Mouse (Mus musculus) cerebral cortex, adult 2 months (tissue): Measurements from ENCODE around the gene Bcl2l14.

Source experiments
- WGBS: fragments of 180-500 bp; shearing (Covaris S2); methylation state at CpG from one replicate; pipeline ENCODE4 v1.1.7; 2018; 5-methylcytosine and 5-hydroxymethylcytosine counted together

Gene Bcl2l14

DNA sequence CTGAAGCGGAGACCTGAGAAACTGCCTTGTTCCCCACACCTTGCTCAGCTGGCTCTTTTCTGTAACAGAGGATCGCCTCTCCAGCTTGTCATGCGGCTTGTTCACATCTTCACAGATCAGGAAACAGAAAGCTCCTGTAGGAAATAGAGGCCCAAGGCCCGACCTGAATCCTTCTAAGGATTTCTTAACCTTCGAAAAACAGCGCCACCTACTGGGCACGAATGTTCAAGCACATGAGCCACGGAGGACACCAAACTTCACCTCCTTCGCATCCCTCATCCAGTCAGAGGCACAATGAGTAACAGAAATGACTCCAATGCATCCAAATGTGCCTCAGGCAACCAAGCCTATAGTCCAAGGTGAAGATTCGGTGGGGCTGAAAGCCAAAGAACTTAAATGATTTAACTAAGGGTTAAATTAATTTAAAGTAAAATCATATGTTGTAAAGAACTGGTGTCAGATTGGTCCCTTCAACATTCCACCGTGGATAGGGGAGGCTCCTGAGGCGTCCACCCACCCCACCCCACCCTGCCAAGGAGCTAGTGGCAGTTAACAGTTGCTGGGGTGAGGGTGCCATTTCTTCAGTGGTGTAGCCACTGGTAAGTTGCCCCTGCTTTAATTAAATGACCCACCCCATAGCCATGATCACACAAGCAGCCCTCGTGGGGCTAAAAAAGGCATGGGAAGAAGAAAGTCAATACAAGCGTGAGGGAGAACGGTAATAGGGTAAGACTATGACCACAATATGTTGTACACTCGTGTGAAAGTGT, 7.0 kb downstream of the Bcl2l14 start:
- 47% methylated on average over 16 of the region's 16 CpGs for WGBS

DNA sequence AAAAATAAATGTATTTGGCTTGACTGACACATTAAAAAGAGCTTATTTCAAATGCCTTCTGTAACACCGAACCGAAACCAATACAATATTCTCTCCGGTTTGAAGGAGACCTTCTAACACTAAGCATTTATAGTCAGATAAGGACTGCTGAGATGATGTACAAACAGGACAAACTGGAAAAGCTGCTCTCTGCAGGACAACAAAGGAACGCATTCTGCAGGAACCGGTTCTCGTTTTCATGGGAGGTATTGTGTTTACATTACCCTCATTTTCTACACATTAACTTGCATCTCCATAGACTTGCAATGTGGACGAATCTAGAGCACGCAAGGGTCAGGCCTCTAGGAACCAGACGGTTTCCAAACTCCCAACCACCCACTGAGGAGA, 7.6 kb downstream of the Bcl2l14 start:
- WGBS, result 89% methylated on average over 9 of the region's 9 CpGs

DNA sequence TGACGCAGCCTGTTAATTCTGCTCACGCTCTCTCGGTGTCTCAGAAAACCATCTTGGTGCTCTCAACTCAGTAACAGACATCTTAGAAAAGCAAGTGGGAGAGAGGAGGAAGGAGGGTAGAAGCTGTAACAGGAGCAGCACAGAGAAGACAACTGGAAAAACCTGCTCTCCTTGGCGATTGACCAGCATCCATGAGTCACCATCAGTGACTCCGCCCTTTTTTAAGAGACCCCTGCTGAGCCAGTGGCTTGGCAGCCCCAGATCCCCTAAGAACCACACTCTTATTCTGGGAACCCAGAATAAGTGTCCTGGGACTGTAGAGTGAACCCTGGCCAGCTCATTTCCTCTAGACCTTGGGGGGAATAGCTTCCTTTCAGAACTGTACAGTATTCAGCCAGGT, 11.1 kb downstream of the Bcl2l14 start:
- WGBS, result 80% methylated on average over 5 of the region's 5 CpGs

DNA sequence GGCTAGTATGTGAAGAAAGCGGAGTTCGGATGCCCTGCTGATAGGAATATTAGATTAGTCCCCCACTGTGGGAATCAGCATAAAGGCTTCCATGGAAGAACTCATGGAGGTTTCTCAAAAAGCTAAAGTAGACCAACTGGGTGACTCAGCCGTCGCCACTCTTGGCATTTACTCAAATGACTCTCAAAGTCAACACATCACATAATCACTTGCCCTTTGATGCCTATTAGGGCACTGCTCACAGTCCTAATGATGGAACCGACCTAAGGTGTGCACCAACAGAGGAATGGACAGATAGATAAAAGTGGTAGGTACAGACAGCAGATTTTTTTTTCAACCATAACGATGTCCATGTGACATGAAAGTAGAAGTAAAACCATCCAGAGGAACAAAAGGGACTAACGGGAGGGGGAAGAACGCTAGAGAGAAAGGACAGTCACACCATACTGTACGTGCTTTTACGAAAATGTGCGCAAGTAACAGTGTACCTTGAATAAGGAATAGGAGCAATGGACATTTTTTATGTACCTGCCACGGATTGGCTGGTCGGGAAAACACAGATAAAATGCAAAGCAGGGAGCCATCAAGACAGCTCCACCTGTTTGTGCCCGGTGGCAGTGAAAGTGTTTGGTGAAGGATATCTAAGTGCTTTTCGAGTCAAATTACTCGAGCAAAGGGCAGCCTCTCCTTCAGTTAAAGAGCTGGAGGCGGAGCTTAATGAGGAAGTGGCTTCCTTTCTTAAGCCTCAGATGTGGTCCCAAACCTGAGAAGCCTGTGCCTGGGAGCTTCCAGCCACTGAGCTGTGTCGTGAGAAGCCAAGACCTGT, 17.8 kb downstream of the Bcl2l14 start:
- 64% methylated on average over 18 of the region's 18 CpGs for WGBS

DNA sequence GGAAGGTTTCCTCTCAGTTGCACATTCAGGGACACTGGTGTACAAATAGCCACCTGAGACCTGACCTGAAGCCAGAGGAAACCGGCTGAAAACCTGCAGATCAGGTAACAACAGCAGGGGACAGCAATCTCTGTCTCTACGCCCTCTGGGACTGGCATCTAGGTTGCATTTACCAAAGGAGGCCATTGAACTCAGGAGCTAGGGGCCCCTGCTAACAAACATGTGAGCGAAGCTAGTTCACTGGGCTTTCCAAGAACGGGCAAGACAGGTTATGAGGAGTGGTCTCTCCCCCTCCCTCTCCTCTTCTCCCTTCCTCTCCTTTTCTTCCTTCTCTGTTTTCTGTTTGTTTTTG, 18.4 kb downstream of the Bcl2l14 start:
- WGBS, result 87% methylated on average over 4 of the region's 4 CpGs

DNA sequence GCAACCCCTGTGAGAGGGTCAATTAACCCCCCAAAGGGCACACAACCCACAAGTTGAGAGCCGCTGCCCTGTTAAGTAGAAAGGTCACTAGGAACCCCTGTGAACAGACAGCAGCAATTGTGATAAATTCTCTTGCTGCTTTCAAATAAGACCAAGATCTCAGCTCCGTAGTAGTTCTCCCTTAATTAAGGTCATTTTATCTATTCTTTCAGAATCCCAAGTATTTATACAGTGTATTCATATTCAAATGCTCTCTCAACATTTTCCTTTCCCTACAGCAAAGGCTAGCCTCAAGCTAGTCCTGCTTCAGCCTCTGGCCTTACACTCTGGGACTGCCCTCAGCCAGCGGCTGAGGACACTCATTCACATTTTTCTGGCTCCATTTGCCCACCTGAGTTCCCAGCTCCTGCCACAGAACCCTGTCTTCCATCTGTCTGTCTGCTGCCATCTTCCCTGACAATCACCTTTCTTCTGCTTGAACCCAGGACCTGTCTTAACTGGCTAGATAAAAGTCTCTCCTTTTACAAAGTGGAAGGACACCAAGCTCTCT, 20.5 kb downstream of the Bcl2l14 start:
- 86% methylated on average over 3 of the region's 3 CpGs for WGBS

DNA sequence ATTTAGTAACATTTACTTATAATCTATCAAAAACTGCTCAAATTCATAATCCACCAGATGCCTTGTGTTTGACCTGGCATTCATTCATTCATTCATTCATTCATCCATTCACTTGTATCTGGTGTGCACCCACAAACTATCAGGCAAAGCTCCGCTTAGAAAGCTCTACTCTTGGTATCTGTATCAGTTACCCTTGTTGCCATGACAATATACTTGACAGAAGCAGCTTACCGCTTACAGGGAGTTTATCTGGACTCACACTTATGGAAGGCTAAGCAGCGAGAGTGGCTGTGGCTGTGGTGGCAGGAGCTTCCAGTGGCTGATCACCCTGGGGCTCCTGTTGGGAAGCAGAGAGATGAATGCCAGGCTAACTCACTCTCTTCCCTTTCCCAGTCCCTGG, 21.8 kb downstream of the Bcl2l14 start:
- WGBS, result 51% methylated on average over 3 of the region's 3 CpGs

DNA sequence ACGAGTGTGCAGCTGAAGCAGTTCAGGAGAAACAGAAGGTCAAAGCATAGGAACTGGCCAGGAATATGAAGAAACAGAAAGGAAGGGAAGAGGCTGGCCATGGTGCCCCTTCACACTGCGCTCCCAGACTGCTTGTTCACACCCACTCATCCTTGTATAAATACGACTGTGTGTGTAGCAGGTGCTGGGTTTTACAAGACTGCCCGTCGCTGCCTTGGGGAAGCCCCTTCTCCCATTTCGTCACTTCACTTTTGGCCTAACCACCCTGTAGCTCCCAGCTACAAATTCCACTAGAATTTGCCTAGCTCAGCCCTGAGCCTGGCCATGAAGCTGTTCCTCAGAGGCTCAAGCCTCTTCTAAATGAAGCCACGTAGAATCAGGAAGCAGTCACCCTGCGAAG, 24.3 kb downstream of the Bcl2l14 start:
- 60% methylated on average over 8 of the region's 8 CpGs for WGBS

DNA sequence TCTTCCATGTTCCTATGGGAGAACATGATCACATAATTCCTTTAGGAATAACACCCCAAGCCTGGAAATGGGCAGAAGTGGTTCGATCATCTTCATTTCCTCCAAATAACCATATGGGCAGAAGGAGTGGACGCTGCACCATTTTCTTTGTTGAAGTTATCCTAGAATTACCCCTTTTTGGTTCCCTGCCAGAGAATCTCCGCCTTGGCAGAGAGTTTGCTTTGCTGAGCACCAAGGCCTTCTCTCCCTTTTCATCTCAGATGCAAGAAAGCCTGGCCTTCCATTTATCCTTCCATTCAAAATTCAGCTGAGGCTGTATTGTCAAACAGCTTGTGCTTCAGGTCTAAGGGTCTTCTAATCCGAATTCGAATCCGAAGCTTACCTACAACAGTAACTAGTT, 25.8 kb downstream of the Bcl2l14 start:
- WGBS, result 65% methylated on average over 6 of the region's 6 CpGs

DNA sequence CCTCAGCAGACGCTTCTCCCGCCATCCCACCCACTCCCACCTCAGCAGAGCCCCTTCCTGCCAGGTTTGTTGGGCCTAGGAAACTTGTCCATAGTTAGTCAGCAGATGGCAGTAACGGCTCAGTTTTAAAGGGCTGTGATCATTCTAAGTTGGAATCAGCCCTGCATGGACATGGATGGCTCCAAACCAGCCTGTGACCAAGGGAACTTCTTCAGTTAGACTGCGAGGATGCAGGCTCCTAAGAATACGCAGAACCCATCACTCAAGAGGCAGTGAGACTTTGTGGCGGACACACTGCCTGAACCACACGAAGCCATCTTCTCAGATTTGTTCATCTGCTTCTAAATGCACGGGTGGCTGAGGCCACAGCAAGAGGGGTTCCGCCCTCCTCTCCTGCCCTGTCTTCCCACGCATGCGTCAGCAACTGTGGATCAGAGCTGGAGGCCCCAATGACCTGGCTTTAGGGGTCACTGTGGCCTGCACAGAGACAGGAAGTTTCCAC, 29.1 kb downstream of the Bcl2l14 start:
- WGBS, result 23% methylated on average over 11 of the region's 11 CpGs

DNA sequence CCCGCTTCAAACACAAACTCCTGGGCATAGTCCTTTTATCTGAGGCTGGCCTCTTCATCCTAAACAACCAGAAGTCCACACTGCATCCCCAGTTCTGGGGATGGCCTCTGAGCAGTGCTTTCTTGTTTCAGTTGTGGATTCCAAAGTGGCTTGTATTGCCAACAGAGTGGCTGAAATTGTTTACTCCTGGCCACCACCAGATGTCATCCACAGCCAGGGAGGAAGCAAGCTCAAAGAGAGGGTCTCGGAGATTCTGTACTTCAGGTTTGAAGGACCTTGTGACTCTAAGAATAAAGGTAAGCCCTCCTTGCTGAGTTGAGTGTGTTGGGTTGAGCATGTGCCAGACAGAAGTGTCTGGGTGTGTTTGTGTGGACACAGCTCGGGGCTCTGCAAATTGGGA, 31.0 kb downstream of the Bcl2l14 start:
- WGBS, result 92% methylated on average over 3 of the region's 3 CpGs

DNA sequence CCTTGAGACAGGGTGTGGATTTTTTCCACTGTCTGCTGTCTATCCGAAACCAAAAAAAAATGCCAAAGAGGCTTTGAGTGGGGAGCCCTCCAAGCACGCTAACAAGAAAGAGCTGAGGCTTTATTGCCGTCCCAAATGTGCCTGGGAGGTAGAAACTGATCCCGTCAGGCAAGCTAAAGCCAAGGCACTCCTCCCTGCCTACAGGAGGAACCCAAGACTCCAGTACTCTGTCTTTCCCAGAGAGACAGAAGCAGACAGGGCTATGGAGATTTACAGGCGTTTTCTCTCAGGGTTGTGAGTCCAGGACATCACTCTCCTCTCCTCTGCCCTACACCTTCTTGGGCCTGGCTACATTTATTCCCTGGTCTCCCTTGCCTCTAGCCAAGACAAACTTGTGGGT, 32.3 kb downstream of the Bcl2l14 start:
- 92% methylated on average over 5 of the region's 5 CpGs for WGBS

DNA sequence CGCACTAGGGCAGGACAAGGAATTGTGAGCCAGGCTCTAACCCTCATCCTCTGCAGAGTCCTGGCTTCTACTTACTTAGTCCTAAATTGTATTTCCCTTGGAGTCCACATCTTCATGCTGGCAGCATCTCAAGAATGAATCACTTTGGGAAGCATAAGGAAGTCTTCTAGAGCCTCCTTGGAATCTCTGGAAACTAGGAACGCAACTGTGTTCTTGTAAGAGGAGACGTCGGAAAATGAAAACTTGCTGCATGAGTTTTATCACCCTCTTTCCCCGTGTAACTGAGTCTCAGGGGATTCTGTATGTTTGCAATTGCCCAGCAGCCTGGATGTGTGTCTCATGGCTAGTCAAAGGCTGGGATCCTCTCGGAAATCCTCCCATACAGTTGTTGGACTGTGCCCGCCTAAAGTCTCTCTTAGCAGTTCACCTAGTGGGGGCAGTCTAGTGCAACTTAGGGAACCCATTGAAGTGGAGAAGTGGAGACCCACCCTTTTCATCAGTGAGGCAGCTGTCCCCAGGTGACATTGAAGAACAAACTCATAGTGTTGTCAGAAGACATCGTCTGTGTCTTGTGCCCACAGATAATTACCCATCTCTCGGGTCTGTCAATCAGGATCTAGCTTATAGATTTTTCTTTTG, 34.2 kb downstream of the Bcl2l14 start:
- 67% methylated on average over 9 of the region's 9 CpGs for WGBS

DNA sequence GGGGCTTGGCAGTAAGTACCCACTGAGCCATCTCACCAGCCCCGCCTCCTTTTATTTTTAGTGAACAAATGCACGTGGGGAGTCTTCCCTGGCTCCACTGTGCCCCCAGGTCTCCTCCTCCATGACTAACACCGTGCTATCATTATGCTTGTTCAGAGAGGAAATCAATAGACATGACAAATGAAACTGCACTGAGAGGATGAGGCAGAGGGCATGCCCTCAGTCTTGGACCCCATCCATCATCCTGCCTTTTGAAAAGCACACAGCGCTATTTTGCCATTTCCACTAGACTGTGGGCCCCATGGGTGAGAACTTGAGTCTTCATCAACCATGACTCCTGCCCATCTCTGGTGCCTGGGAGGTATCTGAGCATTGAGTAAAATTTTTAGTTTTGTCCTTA, 35.5 kb downstream of the Bcl2l14 start:
- WGBS, result 79% methylated on average over 4 of the region's 4 CpGs

DNA sequence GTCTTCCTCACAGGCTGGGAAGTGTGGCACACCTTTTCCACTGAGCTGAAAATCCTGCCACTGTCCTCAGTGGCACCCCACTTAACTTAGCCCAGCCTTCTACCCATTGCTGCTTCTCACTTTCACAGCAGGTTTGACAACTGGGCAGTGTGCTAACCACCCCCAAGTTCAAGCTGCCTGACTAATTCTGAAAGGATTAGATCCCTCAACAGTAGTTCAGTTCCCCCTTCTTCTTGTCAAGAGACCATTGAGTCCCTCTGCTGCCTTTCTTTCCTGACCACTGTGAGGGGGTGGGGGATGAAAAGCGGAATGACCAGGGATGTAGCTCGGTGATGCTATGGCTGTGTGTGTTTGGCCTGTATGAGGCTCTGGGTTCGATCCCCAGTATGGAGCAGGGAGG, 37.2 kb downstream of the Bcl2l14 start:
- WGBS, result 87% methylated on average over 3 of the region's 3 CpGs

DNA sequence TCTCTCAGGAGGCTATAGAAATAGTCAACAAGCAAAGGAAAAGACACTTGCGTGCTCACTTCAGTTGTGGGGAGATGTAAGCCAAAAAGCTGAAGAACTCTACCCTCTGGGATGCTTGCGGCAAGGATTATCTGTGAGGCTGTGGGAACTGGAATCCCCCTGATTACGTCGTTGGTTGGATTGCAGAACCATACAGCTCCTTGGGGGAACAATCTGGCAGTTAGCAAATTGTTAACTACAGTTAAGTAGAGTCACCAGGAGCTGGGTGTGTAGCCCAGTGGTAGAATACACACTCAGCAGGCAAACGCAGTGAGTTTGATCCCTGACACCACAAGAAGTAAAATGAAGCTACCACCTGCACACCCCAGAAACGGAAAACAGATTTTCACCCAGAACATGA, 37.9 kb downstream of the Bcl2l14 start:
- 85% methylated on average over 6 of the region's 6 CpGs for WGBS

DNA sequence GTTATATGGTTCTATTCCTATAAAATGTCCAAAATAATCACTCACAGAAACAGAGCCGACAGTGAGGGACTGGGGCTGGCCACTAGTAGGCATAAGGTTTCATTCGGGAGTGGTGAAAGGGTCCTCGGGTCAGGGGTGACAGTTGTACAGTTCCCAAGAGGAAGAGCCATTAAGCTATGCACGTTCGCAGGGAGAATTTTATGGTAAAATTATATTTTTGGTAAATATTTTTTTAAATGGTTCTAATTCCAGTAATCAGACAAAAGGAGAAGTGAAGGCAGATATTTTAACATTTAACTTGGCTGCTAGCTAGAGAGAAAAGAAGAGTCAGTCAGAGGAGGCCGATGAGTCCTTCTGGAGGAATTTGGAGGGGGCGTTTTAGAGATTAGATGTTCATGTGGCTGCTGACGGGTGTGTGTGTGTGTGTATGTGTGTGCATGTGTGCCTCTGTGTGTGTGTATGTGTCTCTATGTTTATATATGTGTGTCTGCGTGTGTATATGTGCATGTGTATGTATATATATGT, 38.8 kb downstream of the Bcl2l14 start:
- WGBS, result 78% methylated on average over 9 of the region's 9 CpGs

DNA sequence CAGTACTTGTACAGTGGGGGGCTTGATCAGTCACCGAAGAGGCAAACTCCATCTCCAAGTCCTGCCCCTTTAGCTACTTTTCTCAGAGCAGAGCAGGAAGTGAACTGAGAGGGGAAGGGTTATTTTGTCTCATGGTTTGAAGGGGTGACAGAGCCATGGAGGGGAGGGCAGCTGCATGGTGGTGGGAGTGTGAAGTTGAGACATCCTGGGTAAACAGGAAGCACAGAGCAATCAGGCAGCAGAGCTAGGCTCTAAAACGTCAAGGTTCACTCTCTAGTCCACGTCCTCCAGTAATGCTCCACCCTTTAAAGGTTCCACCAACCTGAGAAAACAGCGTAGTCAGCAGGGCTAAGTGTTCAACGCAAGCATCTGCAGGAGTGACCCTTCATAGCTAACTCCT, 40.8 kb downstream of the Bcl2l14 start:
- WGBS, result 87% methylated on average over 5 of the region's 5 CpGs

DNA sequence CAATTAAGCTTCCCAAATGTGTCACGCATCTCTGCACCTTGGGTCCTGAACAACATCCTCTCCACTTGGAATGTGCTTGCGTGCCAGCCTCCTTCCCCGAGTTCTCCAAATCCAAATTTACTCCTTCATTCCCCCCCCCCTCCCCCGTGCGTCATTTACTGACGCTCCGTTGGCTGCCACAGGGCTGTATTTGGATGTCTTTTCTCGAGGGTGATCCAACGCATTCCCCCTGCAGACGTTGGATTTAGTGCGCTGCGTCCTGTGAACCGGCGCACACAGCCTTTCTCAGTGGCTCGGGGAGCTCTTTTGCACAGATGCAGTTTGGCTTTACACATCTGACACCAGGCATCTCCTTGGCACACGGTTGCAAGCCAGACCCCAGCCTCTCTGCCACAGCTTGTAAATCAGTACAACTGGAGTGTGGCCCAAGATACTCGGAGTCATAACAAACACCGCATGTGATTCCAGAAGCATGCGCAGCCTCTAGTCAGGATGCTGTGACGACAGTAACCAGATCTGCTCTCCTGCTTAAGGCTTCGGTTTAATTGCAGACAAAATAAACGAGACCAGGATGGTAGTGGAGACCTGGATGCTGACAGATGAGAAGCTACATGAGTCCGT, 43.4 kb downstream of the Bcl2l14 start:
- 9% methylated on average over 23 of the region's 23 CpGs for WGBS

DNA sequence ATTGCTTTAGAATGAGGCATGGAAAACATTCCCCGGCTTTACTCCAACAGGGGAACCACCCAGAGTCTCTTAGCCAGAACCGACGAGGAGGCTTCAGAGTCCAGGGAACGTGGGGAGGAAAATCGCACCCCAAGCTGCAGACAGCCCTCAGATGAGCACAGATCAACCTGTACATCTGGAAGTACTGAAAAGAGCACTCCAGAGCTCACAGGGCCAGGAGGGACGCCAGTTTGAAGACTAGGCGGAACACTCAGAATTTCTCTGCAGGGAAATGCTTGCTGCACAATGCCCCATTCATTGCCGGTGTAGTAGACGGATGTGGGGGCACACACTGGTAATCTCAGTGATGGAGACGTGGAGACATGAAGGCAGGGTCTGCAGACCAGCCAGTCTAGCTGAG, 43.9 kb downstream of the Bcl2l14 start:
- WGBS, result 11% methylated on average over 10 of the region's 10 CpGs

DNA sequence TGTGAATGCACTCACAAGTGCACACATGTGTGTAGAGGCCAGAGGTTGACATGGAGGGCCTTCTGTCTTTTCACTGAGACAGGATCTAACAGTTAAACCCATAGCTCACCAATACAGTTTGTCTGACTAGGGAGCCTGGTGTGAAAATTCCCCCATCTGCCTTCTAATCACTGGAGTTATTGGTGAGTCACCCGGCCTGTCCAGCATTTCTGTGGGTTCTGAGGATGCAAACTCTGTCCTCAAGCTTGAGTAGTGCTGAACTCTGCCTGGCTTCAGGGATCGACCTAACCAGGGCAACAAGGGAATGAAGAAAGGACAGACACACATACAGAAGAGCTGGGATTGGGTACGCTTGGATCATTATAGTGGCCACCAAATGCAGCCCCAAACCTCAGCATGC, 45.6 kb downstream of the Bcl2l14 start:
- 94% methylated on average over 3 of the region's 3 CpGs for WGBS

DNA sequence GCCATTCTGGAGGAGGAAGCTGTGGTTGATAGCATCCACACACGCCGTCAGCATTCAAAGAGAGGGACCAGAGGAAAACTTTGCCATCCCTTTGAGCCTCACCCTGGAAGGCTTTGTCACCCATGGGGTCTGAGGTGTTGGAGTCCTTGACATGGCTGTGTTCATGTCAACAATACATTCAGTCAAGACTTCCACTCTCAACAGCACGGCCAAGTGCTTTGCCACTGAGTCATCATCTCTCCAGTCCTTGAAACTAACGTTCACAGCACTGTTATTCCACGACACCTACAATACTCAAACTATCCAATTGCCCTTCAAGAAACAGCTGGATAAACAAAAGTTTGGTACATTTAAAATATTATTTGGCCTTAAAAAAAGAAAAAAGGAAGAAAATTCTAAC, 46.1 kb downstream of the Bcl2l14 start:
- WGBS, result 81% methylated on average over 5 of the region's 5 CpGs
